Mouse (Mus musculus) C2C12 (cell line): ENCODE data around the gene Tnr.

ENCODE experiments used
- CTCF ChIP-seq: IDR thresholded peaks from one replicate; pipeline ENCODE4 v1.5.1; 2011; ENCODE audit not compliant: control insufficient read depth, insufficient read depth, insufficient read length
- FOSL1 ChIP-seq: IDR thresholded peaks from one replicate; pipeline ENCODE4 v1.8.0; 2011; ENCODE audit warnings: mild to moderate bottlenecking, low read length; ENCODE audit not compliant: poor library complexity, insufficient read depth, severe bottlenecking
- MAX ChIP-seq: IDR thresholded peaks from one replicate; pipeline ENCODE4 v1.6.1; 2011; ENCODE audit warnings: mild to moderate bottlenecking, control low read depth
- MYOD1 ChIP-seq: IDR thresholded peaks from one replicate; pipeline ENCODE4 v1.6.1; 2011; ENCODE audit warnings: low read depth; ENCODE audit not compliant: control insufficient read depth, insufficient read length
- MYOG ChIP-seq: IDR thresholded peaks from one replicate; pipeline ENCODE4 v1.6.1; 2011; ENCODE audit not compliant: control insufficient read depth, insufficient read length; ENCODE audit errors: extremely low read depth
- USF1 ChIP-seq: IDR thresholded peaks from one replicate; pipeline ENCODE4 v1.6.1; 2011; ENCODE audit warnings: low read depth, mild to moderate bottlenecking, control low read depth, moderate library complexity

- TF ChIP-seq CTCF (no peak), USF1 (no peak), MYOD1 (no peak), MYOG (no peak), MAX (no peak), FOSL1 (no peak)
These were observed 12.9 kb upstream of the Tnr start for GRCm38 (mm10) chr1:159510667-159511066.
